Mouse (Mus musculus) MEL (cell line): ENCODE data around the gene Ctsd.

Experiments used
- BHLHE40 ChIP-seq: IDR thresholded peaks from 2 replicates; pipeline ENCODE4 v1.6.1; 2012; ENCODE audit warnings: low read depth, mild to moderate bottlenecking, inconsistent platforms, low read length, improper control_type of control experiment, borderline replicate concordance
- CTCF ChIP-seq, 3 experiments: IDR thresholded peaks in 2 of 3; conservative IDR thresholded peaks in 1 of 3; 2 replicates each; pipeline ENCODE4 v1.5.1; 2011 to 2012; ENCODE audit warnings: low read length in 3 of 3, low read depth in 2 of 3, mild to moderate bottlenecking in 2 of 3, improper control_type of control experiment in 1 of 3, inconsistent platforms in 1 of 3, mixed read lengths in 1 of 3, moderate library complexity in 1 of 3; ENCODE audit not compliant: control insufficient read depth in 1 of 3, insufficient read depth in 1 of 3, poor library complexity in 1 of 3, severe bottlenecking in 1 of 3
- GATA1 ChIP-seq: IDR thresholded peaks from 2 replicates; pipeline ENCODE4 v1.6.1; 2011; ENCODE audit warnings: low read depth, low read length, improper control_type of control experiment
- MAZ ChIP-seq: IDR thresholded peaks from 2 replicates; pipeline ENCODE4 v1.6.1; 2012; ENCODE audit warnings: low read depth, mild to moderate bottlenecking, inconsistent platforms, low read length, improper control_type of control experiment
- MYC ChIP-seq: IDR thresholded peaks from 2 replicates; pipeline ENCODE4 v1.6.1; 2011; ENCODE audit warnings: low read depth, mild to moderate bottlenecking, low read length, improper control_type of control experiment, moderate library complexity
- POLR2A ChIP-seq, 2 experiments: IDR thresholded peaks; 2 replicates each; pipeline ENCODE4 v1.6.1; 2011 to 2012; ENCODE audit warnings: low read length in 2 of 2, mild to moderate bottlenecking in 2 of 2, control low read depth in 1 of 2, improper control_type of control experiment in 1 of 2, low read depth in 1 of 2, moderate library complexity in 1 of 2; ENCODE audit not compliant: control insufficient read depth in 1 of 2, insufficient read depth in 1 of 2, poor library complexity in 1 of 2
- POLR2AphosphoS2 ChIP-seq: IDR thresholded peaks from 2 replicates; pipeline ENCODE4 v1.6.1; 2011; ENCODE audit warnings: low read length, improper control_type of control experiment
- TAL1 ChIP-seq: IDR thresholded peaks from 2 replicates; pipeline ENCODE4 v1.6.1; 2012; ENCODE audit warnings: mild to moderate bottlenecking, inconsistent platforms, low read length, moderate library complexity, mixed read lengths
- USF2 ChIP-seq, 2 experiments: IDR thresholded peaks; 2 replicates each; pipeline ENCODE4 v1.6.1; 2011 to 2012; ENCODE audit warnings: improper control_type of control experiment in 2 of 2, low read length in 2 of 2, borderline replicate concordance in 1 of 2, inconsistent platforms in 1 of 2, low read depth in 1 of 2, mild to moderate bottlenecking in 1 of 2; ENCODE audit not compliant: insufficient read depth in 1 of 2
- ZC3H11A ChIP-seq: IDR thresholded peaks from 2 replicates; pipeline ENCODE4 v1.6.1; 2012; ENCODE audit warnings: low read depth, mild to moderate bottlenecking, inconsistent platforms, low read length, improper control_type of control experiment
- ZKSCAN1 ChIP-seq: IDR thresholded peaks from 2 replicates; pipeline ENCODE4 v1.6.1; 2012; ENCODE audit warnings: low read depth, mild to moderate bottlenecking, inconsistent platforms, low read length, improper control_type of control experiment, moderate library complexity

- TF ChIP-seq MAZ = no peak
- no peak for TF ChIP-seq TAL1
- TF ChIP-seq POLR2A (IDR thresholded peaks at IDR 0.05; ENCODE audit: control insufficient read depth in 1 of 2, insufficient read depth in 1 of 2, low read depth in 1 of 2, low read length in 2 of 2, poor library complexity in 1 of 2) = no peak
- TF ChIP-seq GATA1 = no peak
- no peak for TF ChIP-seq ZC3H11A
- TF ChIP-seq ZKSCAN1 = no peak
- no peak for TF ChIP-seq BHLHE40
- no peak for TF ChIP-seq CTCF (IDR thresholded peaks at IDR 0.05 in 2 of 3, conservative IDR thresholded peaks at IDR 0.05 in 1 of 3; ENCODE audit: control insufficient read depth in 1 of 3, insufficient read depth in 1 of 3, low read depth in 2 of 3, low read length in 3 of 3, poor library complexity in 1 of 3, severe bottlenecking in 1 of 3)
- TF ChIP-seq MYC = no peak
- TF ChIP-seq POLR2AphosphoS2 = no peak
- TF ChIP-seq USF2 (IDR thresholded peaks at IDR 0.05; ENCODE audit: borderline replicate concordance in 1 of 2, insufficient read depth in 1 of 2, low read depth in 1 of 2, low read length in 2 of 2) = no peak
These were observed 56.6 kb downstream of the Ctsd start for GRCm38 (mm10) chr7:142331281-142331680.
